Mouse (Mus musculus): ENCODE results near the gene Lman1l.
A peak's percentile ranks its signal among the peaks of the same experiment; 100 is the strongest.

DNA sequence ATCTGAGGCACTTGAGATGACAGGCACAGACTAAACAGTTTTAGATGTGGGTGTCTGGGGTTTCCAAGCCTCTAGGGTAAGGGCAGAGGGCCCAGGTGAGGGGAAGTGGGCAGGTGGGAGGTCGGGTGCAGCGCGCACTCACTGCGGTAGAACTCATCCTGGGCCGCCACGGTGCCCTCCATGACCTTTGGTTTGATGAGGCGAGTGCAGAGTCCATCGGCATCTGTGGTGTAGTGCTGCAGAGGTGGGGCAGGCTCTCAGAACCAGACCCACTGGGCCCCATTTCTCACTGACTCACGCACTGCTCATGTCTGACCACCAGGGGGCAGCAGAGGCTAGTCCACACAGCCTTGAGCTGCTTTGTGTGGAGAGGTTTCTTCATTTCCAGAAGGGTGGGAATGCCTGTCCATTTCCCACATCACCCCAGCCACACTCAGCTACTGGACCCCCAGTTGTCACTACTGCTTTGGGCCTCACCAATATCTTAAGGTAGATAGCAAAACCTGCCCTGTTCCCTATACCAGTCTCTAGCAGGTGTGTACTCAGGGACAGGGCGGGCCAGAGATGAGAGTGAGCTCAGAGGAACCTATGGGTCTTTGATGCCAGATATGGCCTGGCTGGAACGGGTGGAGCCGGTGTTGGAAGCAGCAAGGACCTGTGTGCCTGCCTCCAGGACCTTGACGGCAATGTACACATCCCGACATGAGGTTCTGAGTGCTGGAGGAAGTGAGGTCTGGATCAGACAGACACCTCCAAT is 8.7 kb upstream of the Lman1l start:
- TF ChIP-seq CTCF (IDR thresholded peaks at IDR 0.05; ENCODE audit: control insufficient read depth, insufficient read depth, low read length) (peak; percentile 99), POLR2A (IDR thresholded peaks at IDR 0.05; ENCODE audit: borderline replicate concordance, control insufficient read depth, low read depth, low read length) (no peak)
